Mouse (Mus musculus) CH12F3 (cell line): Measurements from ENCODE around the gene Lrpap1.

Source experiments
- in situ Hi-C: fragments of 300-500 bp; cut with MboI; formaldehyde crosslinking; loops from 2 replicates; pipeline ENCODE4 v1.14.3; 2020; ENCODE audit warnings: low sequenced_read_pairs

The Lrpap1 gene

GRCm38 (mm10) chr5:35104960-35105921 is at the start of gene Lrpap1:
Lrpap1 (minus strand) TSS chr5:35105766.
- in situ Hi-C loops = no loop called here

GRCm38 (mm10) chr5:35149939-35150338 is 44.4 kb upstream of the Lrpap1 start:
- in situ Hi-C loops = no loop called here

- in situ Hi-C loops = no loop called here
Observed at GRCm38 (mm10) chr5:35149526-35149925, 44.0 kb upstream of the Lrpap1 start.

- in situ Hi-C loops = no loop called here
Observed at GRCm38 (mm10) chr5:35147963-35148767, 42.6 kb upstream of the Lrpap1 start.

DNA sequence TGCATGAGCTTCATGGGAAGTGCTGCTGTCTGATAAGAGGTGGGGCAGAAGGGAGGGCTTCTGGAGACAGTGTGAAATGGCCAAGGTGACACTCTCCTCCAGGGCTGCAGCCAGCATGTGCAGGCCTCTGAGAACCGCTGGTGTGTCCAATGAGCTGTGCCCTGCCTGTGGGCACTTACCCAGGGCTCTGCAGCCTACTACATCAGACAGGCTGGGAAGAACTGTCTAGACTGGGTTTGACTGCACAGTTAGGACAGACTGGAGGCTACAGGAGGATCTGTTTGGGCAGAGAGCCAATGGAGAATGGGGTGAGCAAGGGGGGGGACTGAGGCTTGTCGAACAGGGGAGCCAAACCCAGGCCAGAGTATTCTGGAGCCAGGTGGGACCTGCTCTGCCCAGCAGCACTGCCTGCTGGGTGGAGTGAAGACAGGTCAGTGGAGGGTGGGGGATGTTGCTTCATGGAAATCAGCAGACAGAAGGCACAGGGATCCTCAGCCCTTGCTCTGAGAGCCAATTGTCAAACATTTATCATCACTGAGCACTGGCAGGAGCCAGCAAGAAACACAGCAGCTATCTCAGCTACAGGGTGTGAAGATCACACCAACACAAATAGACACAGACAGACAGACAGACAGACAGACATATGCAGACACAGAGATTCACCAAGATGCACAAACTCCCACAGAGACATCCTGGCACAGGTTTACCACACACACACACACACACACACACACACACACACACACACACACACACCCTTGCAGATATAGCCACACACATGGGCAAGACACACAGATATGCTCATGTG is 41.8 kb upstream of the Lrpap1 start:
- in situ Hi-C loops = no loop called here

DNA sequence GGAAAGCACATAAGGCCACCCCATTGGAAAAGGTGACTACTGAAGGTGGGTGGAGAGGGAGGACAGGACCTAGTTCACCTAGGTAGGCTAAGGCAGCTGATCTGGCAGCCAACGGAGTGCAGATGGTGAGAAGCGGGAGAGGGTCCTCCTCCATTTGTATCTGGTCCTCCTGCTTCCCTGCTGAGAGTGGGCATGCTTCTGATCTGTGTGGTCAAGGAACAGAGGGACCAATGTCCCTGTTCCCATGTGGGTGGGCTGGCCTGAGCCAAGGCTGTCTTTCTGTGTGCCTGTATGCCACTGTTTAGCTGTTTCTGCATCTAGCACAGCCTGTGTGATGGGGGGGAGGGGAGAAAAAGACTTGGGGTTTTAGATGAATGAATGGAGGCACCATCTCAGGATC is 41.2 kb upstream of the Lrpap1 start:
- in situ Hi-C loops = no loop called here

GRCm38 (mm10) chr5:35144716-35145115 is 39.1 kb upstream of the Lrpap1 start:
- in situ Hi-C loops = no loop called here

- in situ Hi-C loops = no loop called here
Observed at GRCm38 (mm10) chr5:35143460-35144245, 38.1 kb upstream of the Lrpap1 start.

DNA sequence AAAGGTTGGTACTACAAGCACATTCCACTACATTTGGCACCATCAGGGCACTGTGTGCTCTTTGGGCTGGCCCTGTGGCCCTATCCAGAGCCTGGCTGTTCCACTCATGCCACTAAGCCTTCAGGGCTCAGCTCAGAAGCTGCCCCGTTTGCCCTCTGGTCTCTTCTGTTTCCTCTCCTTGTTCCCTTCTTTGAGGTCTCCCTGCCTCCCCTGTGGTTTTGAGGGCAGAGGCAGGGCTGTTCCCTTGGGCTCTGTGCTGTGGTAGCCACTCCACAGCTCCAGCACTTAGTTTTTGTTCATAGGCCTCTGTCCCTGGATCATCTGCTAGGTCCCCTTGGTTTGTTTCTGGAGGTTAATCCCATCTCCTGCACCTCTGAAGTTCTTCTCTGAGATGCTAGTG is 37.3 kb upstream of the Lrpap1 start:
- in situ Hi-C loops = no loop called here

DNA sequence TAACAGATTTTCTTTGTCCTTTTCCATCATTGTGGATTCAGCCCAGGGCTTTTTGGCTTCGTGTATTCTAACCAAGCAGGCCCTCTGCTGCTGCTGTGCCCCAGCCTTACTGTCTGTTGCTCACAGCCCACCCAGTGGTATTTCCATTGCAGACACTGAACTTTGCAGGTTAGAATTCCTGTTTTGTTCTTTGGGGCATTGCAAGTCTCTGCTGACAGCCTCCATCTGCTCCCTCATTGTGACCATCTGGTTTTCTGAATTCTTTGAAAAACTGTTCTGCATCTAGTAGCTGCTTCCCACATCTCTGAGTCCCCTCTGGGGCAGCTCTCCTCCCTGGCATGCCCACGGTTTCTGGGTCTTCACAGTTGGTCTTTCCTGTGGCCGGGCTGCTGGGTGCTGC is 35.8 kb upstream of the Lrpap1 start:
- in situ Hi-C loops = no loop called here

- in situ Hi-C loops = no loop called here
Observed at GRCm38 (mm10) chr5:35138183-35138611, 32.6 kb upstream of the Lrpap1 start.

- in situ Hi-C loops = no loop called here
Observed at GRCm38 (mm10) chr5:35137510-35138182, 32.1 kb upstream of the Lrpap1 start.

DNA sequence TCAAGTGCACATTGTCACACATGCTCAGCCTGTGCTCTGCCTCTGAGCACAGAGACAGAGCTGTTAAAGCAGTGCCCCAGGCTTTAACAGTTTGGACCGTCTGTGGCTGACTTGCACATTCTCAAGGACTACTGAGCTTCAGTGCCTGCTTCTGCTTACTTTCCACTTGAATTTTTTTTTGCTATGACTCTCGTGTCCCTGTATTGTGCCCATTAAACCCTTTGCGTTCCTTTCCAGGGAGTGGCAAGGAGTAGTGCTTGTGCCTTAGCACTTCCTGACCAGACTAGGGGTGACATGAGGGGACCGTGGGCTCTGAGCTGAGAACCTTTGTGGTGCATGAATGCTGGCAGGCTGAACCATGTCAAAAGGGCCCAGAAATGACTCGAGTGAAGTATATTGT is 30.3 kb upstream of the Lrpap1 start:
- in situ Hi-C loops = no loop called here

GRCm38 (mm10) chr5:35134286-35134685 is 28.7 kb upstream of the Lrpap1 start:
- in situ Hi-C loops = no loop called here

DNA sequence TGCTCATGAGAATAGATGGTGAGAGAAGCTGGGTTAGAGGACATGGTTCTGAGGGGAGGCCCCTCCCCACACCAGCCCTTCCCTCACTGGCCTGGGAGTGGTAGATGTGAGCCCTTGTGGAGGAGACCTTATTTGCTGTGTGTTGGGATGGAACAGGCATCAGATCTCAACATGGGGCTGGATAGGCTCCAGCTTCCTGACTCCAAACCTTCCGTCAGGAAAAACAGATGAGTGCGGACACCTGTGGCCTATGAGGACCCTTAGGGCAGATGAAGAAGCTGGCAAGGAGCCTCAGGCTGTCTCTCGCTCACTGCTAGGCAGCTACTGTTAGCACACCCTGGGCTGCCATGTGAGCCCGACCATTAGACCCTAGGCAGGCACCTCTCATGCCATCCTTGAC is 27.9 kb upstream of the Lrpap1 start:
- in situ Hi-C loops = no loop called here

GRCm38 (mm10) chr5:35132278-35132980 is 26.9 kb upstream of the Lrpap1 start:
- in situ Hi-C loops = no loop called here

GRCm38 (mm10) chr5:35131773-35132172 is 26.2 kb upstream of the Lrpap1 start:
- in situ Hi-C loops = no loop called here

DNA sequence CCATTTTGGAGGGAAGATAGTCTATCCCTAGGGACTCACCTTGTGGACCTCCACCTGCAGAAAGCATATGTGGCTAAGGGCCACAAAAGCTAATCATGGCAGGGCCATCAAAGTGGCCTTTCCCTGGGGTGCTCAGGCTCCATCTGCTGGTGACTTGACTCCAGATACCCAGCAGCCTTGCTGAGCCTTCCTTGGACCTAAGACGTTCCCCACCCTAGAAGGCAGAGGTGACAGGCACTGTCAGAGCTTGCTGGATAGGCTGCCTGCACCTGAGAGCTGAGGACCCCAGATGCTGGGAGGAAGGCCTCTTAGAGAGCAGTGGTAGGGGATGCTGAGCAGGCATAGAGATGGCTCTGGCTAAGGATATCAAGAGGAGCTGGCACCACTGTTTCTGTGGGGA is 25.7 kb upstream of the Lrpap1 start:
- in situ Hi-C loops = no loop called here

GRCm38 (mm10) chr5:35129767-35130191 is 24.2 kb upstream of the Lrpap1 start:
- in situ Hi-C loops = no loop called here
